Mouse (Mus musculus) T-helper 2 cell (primary cell): ENCODE results near the gene Yjefn3.
"Not testable (repeated sequence)": the region's sequence is repeated elsewhere in the genome, so short reads cannot be mapped to it uniquely, and the experiment has no call there.

ENCODE experiments used
- in situ Hi-C: fragments of 300-600 bp; cut with MboI, MseI; formaldehyde crosslinking; loops from one replicate; pipeline ENCODE4 v1.15.1; 2025; ENCODE audit warnings: high pct_unique_total_duplicates

Yjefn3 gene

GRCm38 (mm10) chr8:69902163-69903062, at the start of gene Yjefn3, which contains the start of the genes Tssk6 and Ndufa13:
Gene Yjefn3, minus strand, starts transcription at chr8:69902712.
Gene Tssk6, plus strand, starts transcription at chr8:69902184.
Gene Ndufa13, minus strand, starts transcription at chr8:69902558.
- in situ Hi-C loops, result loop anchor here (25.0 kb wide), 1 partner anchor 260 kb away; the partner anchor contains the start of gene Tmem161a

- in situ Hi-C loops, result no loop called here
These were observed 47.8 kb upstream of the Yjefn3 start for GRCm38 (mm10) chr8:69950300-69950699.

GRCm38 (mm10) chr8:69942495-69942894, 40.0 kb upstream of the Yjefn3 start:
- in situ Hi-C loops, result not testable (repeated sequence)

- in situ Hi-C loops, result no loop called here
These were observed 37.9 kb upstream of the Yjefn3 start for GRCm38 (mm10) chr8:69940386-69940785.

- in situ Hi-C loops, result no loop called here
These were observed 37.1 kb upstream of the Yjefn3 start for GRCm38 (mm10) chr8:69939633-69940032.

- in situ Hi-C loops, result no loop called here
These were observed 35.9 kb upstream of the Yjefn3 start for GRCm38 (mm10) chr8:69938245-69938982.

GRCm38 (mm10) chr8:69937466-69937865, 35.0 kb upstream of the Yjefn3 start:
- in situ Hi-C loops, result no loop called here

- in situ Hi-C loops, result no loop called here
These were observed 33.7 kb upstream of the Yjefn3 start for GRCm38 (mm10) chr8:69936050-69936794.

GRCm38 (mm10) chr8:69935431-69935830, 32.9 kb upstream of the Yjefn3 start:
- in situ Hi-C loops, result no loop called here

GRCm38 (mm10) chr8:69934582-69934981, 32.1 kb upstream of the Yjefn3 start:
- in situ Hi-C loops, result no loop called here

- in situ Hi-C loops, result no loop called here
These were observed 31.3 kb upstream of the Yjefn3 start for GRCm38 (mm10) chr8:69933811-69934210.

- in situ Hi-C loops, result no loop called here
These were observed 24.4 kb upstream of the Yjefn3 start for GRCm38 (mm10) chr8:69926901-69927300.

- in situ Hi-C loops, result loop anchor here (25.0 kb wide), 1 partner anchor 238 kb away; the partner anchor contains the start of gene Tmem161a
These were observed 21.5 kb upstream of the Yjefn3 start for GRCm38 (mm10) chr8:69923986-69924385.

- in situ Hi-C loops, result loop anchor here (25.0 kb wide), 1 partner anchor 241 kb away; the partner anchor contains the start of gene Tmem161a
These were observed 18.6 kb upstream of the Yjefn3 start for GRCm38 (mm10) chr8:69921141-69921540.

- in situ Hi-C loops, result loop anchor here (5.0 to 25.0 kb wide), 2 partner anchors 82 to 242 kb away; partner anchors contain the start of gene Tmem161a
These were observed 17.6 kb upstream of the Yjefn3 start for GRCm38 (mm10) chr8:69919876-69920662.

GRCm38 (mm10) chr8:69919010-69919409, 16.5 kb upstream of the Yjefn3 start:
- in situ Hi-C loops, result loop anchor here (5.0 to 25.0 kb wide), 2 partner anchors 83 to 243 kb away; partner anchors contain the start of gene Tmem161a

- in situ Hi-C loops, result loop anchor here (5.0 to 25.0 kb wide), 2 partner anchors 84 to 244 kb away; partner anchors contain the start of gene Tmem161a
These were observed 16.0 kb upstream of the Yjefn3 start for GRCm38 (mm10) chr8:69918506-69918905.

- in situ Hi-C loops, result loop anchor here (5.0 to 25.0 kb wide), 2 partner anchors 87 to 247 kb away; partner anchors contain the start of gene Tmem161a
These were observed 13.2 kb upstream of the Yjefn3 start for GRCm38 (mm10) chr8:69915748-69916147.

GRCm38 (mm10) chr8:69914526-69914925, 12.0 kb upstream of the Yjefn3 start:
- in situ Hi-C loops, result loop anchor here (25.0 kb wide), 1 partner anchor 248 kb away; the partner anchor contains the start of gene Tmem161a

- in situ Hi-C loops, result loop anchor here (25.0 kb wide), 1 partner anchor 250 kb away; the partner anchor contains the start of gene Tmem161a
These were observed 10.1 kb upstream of the Yjefn3 start for GRCm38 (mm10) chr8:69912478-69913074.
